Mouse (Mus musculus) forebrain, embryonic 15.5 days (tissue): ENCODE data around the gene Tmem165. TPM values are rescaled to one million over a fixed set of nuclear protein-coding genes. Genes with fewer than 3 reads are reported as not detected.

Experiments
- ATAC-seq: fragments of 200-750 bp; cut with Nextera tagmentation; replicated peaks from 2 replicates; pipeline ENCODE4 v1.8.0; 2017; ENCODE audit warnings: mild to moderate bottlenecking, moderate TSS enrichment, moderate library complexity
- H3K27ac ChIP-seq: fragments of 300-500 bp; sonication (generic); replicated peaks from 2 replicates; pipeline ENCODE4 v1.5.1; 2015; ENCODE audit warnings: mild to moderate bottlenecking, inconsistent platforms
- H3K27me3 ChIP-seq: fragments of 300-500 bp; sonication (generic); 2 replicates; pipeline ENCODE4 v1.6.1; 2015; ENCODE audit warnings: inconsistent platforms
- H3K36me3 ChIP-seq: fragments of 300-500 bp; sonication (generic); 2 replicates; pipeline ENCODE4 v1.6.1; 2015; ENCODE audit warnings: mild to moderate bottlenecking, inconsistent platforms
- H3K4me1 ChIP-seq: fragments of 300-500 bp; sonication (generic); 2 replicates; pipeline ENCODE4 v1.6.1; 2015; ENCODE audit warnings: inconsistent platforms
- H3K4me2 ChIP-seq: fragments of 300-500 bp; sonication (generic); replicated peaks from 2 replicates; pipeline ENCODE4 v1.6.1; 2015; ENCODE audit warnings: mild to moderate bottlenecking, inconsistent platforms
- H3K4me3 ChIP-seq: fragments of 300-500 bp; sonication (generic); 2 replicates; pipeline ENCODE4 v1.5.1; 2015; ENCODE audit warnings: mild to moderate bottlenecking, inconsistent platforms
- H3K9ac ChIP-seq: fragments of 300-500 bp; sonication (generic); replicated peaks from 2 replicates; pipeline ENCODE4 v1.6.1; 2015; ENCODE audit warnings: mild to moderate bottlenecking, inconsistent platforms
- H3K9me3 ChIP-seq: fragments of 300-500 bp; sonication (generic); 2 replicates; pipeline ENCODE4 v1.6.1; 2016; ENCODE audit warnings: inconsistent platforms
- WGBS: fragments of 180-500 bp; shearing (Covaris S2); methylation state at CpG from one replicate; pipeline ENCODE4 v1.1.7; 2015; ENCODE audit warnings: mixed read lengths; 5-methylcytosine and 5-hydroxymethylcytosine counted together
- polyA plus RNA-seq: library from polyadenylated mRNA; unstranded; fragments of >200 nt; fragmentation: Nextera tagmentation; extraction: Ambion mirVana; gene quantifications from 2 replicates; pipeline ENCODE4 v1.2.1, GENCODE M21; 2015

The Tmem165 gene
- polyA plus RNA-seq, 1 experiment from 2014 or later, result 49.8 TPM

GRCm38 (mm10) chr5:76203171-76203570, 19.5 kb downstream of the Tmem165 start:
- no peaks in the 10 kb centered on the region for H3K27me3 ChIP-seq
- H3K4me2 ChIP-seq, result no peak overlapping the region
- H3K36me3 ChIP-seq, result peaks cover 55% of the 10 kb centered on the region
- no peak for ATAC-seq
- no peaks in the 10 kb centered on the region for H3K4me1 ChIP-seq
- H3K9ac ChIP-seq, result no peak overlapping the region
- 97% methylated on average over 3 of the region's 3 CpGs for WGBS
- H3K4me3 ChIP-seq, result no peak overlapping the region
- H3K27ac ChIP-seq, result no peak overlapping the region
- no peaks in the 10 kb centered on the region for H3K9me3 ChIP-seq

- Histone ChIP-seq H3K27ac (no peak overlapping the region), H3K36me3 (peaks cover 55% of the 10 kb centered on the region), H3K9ac (no peak overlapping the region), H3K27me3 (no peaks in the 10 kb centered on the region), H3K4me1 (no peaks in the 10 kb centered on the region), H3K4me2 (no peak overlapping the region), H3K4me3 (no peak overlapping the region), H3K9me3 (no peaks in the 10 kb centered on the region)
- WGBS, result 91% methylated on average over 2 of the region's 2 CpGs
- ATAC-seq, result no peak
These were observed 22.2 kb downstream of the Tmem165 start for GRCm38 (mm10) chr5:76205886-76206285.

GRCm38 (mm10) chr5:76208066-76208465, 24.4 kb downstream of the Tmem165 start:
- H3K4me3 ChIP-seq, result no peak overlapping the region
- no peak overlapping the region for H3K9ac ChIP-seq
- ATAC-seq, result no peak
- H3K27ac ChIP-seq, result no peak overlapping the region
- H3K36me3 ChIP-seq, result peaks cover 61% of the 10 kb centered on the region
- no peaks in the 10 kb centered on the region for H3K4me1 ChIP-seq
- H3K4me2 ChIP-seq, result no peak overlapping the region
- 95% methylated on average over 5 of the region's 5 CpGs for WGBS
- no peaks in the 10 kb centered on the region for H3K9me3 ChIP-seq
- H3K27me3 ChIP-seq, result no peaks in the 10 kb centered on the region

GRCm38 (mm10) chr5:76216691-76217090, 33.0 kb downstream of the Tmem165 start:
- 84% methylated on average over 6 of the region's 6 CpGs for WGBS
- no peaks in the 10 kb centered on the region for H3K9me3 ChIP-seq

GRCm38 (mm10) chr5:76231171-76231855, 47.6 kb downstream of the Tmem165 start:
- no peak overlapping the region for H3K4me2 ChIP-seq
- H3K9ac ChIP-seq, result no peak overlapping the region
- H3K27me3 ChIP-seq, result no peaks in the 10 kb centered on the region
- H3K9me3 ChIP-seq, result no peaks in the 10 kb centered on the region
- H3K36me3 ChIP-seq, result peaks cover 52% of the 10 kb centered on the region
- 91% methylated on average over 13 of the region's 13 CpGs for WGBS
- no peak overlapping the region for H3K27ac ChIP-seq
- no peak overlapping the region for H3K4me3 ChIP-seq
- ATAC-seq, result no peak
- H3K4me1 ChIP-seq, result no peaks in the 10 kb centered on the region

More at GRCm38 (mm10) chr5:76216691-76217090, 33.0 kb downstream of the Tmem165 start:
- H3K36me3 ChIP-seq, result peaks cover 21% of the 10 kb centered on the region; the same call in 1 of the 2 replicates
- H3K4me2 ChIP-seq, result no peak overlapping the region
- H3K27me3 ChIP-seq, result no peaks in the 10 kb centered on the region
- no peaks in the 10 kb centered on the region for H3K4me1 ChIP-seq
- no peak for ATAC-seq
- H3K9ac ChIP-seq, result no peak overlapping the region
- no peak overlapping the region for H3K27ac ChIP-seq
- no peak overlapping the region for H3K4me3 ChIP-seq

GRCm38 (mm10) chr5:76243274-76243673, 59.6 kb downstream of the Tmem165 start:
- ATAC-seq, result no peak
- Histone ChIP-seq H3K9me3 (no peaks in the 10 kb centered on the region), H3K4me1 (no peaks in the 10 kb centered on the region), H3K9ac (no peak overlapping the region), H3K4me3 (no peak overlapping the region), H3K36me3 (peaks cover 18% of the 10 kb centered on the region; the same call in 1 of the 2 replicates), H3K27ac (no peak overlapping the region), H3K27me3 (no peaks in the 10 kb centered on the region), H3K4me2 (no peak overlapping the region)
- 84% methylated on average over 3 of the region's 3 CpGs for WGBS

GRCm38 (mm10) chr5:76243929-76244328, 60.2 kb downstream of the Tmem165 start:
- Histone ChIP-seq H3K27me3 (no peaks in the 10 kb centered on the region), H3K36me3 (peaks cover 18% of the 10 kb centered on the region; the same call in 1 of the 2 replicates), H3K9ac (no peak overlapping the region), H3K4me1 (peaks cover 2% of the 10 kb centered on the region; the same call in 1 of the 2 replicates), H3K27ac (no peak overlapping the region), H3K4me3 (no peak overlapping the region), H3K4me2 (no peak overlapping the region), H3K9me3 (no peaks in the 10 kb centered on the region)
- ATAC-seq, result no peak
- 95% methylated on average over 4 of the region's 4 CpGs for WGBS

- H3K27me3 ChIP-seq, result no peaks in the 10 kb centered on the region
- no peak overlapping the region for H3K9ac ChIP-seq
- H3K36me3 ChIP-seq, result peaks cover 15% of the 10 kb centered on the region; the same call in 1 of the 2 replicates
- H3K4me1 ChIP-seq, result peaks cover 3% of the 10 kb centered on the region; the same call in 1 of the 2 replicates
- no peak overlapping the region for H3K27ac ChIP-seq
- 96% methylated on average over 10 of the region's 10 CpGs for WGBS
- no peak for ATAC-seq
- H3K4me2 ChIP-seq, result no peak overlapping the region
- H3K4me3 ChIP-seq, result no peak overlapping the region
- H3K9me3 ChIP-seq, result no peaks in the 10 kb centered on the region
These were observed 60.8 kb downstream of the Tmem165 start for GRCm38 (mm10) chr5:76244430-76244829.

GRCm38 (mm10) chr5:76245419-76245818, 61.7 kb downstream of the Tmem165 start:
- Histone ChIP-seq H3K27me3 (no peaks in the 10 kb centered on the region), H3K4me1 (peaks cover 3% of the 10 kb centered on the region; the same call in 1 of the 2 replicates), H3K36me3 (peaks cover 10% of the 10 kb centered on the region; the same call in 1 of the 2 replicates), H3K9me3 (no peaks in the 10 kb centered on the region), H3K4me3 (no peak overlapping the region), H3K9ac (no peak overlapping the region), H3K4me2 (no peak overlapping the region), H3K27ac (no peak overlapping the region)
- WGBS, result 85% methylated on average over 3 of the region's 3 CpGs
- no peak for ATAC-seq

- ATAC-seq, result no peak
- H3K4me2 ChIP-seq, result no peak overlapping the region
These were observed 62.9 kb downstream of the Tmem165 start for GRCm38 (mm10) chr5:76246539-76246938.

GRCm38 (mm10) chr5:76250948-76251347, 67.3 kb downstream of the Tmem165 start:
- H3K9ac ChIP-seq, result no peak overlapping the region
- no peak overlapping the region for H3K27ac ChIP-seq
- peaks cover 3% of the 10 kb centered on the region; the same call in 1 of the 2 replicates for H3K36me3 ChIP-seq
- H3K9me3 ChIP-seq, result no peaks in the 10 kb centered on the region
- H3K27me3 ChIP-seq, result no peaks in the 10 kb centered on the region
- H3K4me3 ChIP-seq, result no peak overlapping the region
- H3K4me2 ChIP-seq, result no peak overlapping the region
- 93% methylated on average over 3 of the region's 3 CpGs for WGBS
- H3K4me1 ChIP-seq, result peaks cover 3% of the 10 kb centered on the region; the same call in 1 of the 2 replicates
- no peak for ATAC-seq

More at GRCm38 (mm10) chr5:76246539-76246938, 62.9 kb downstream of the Tmem165 start:
- Histone ChIP-seq H3K27ac (no peak overlapping the region), H3K27me3 (no peaks in the 10 kb centered on the region), H3K4me3 (no peak overlapping the region), H3K36me3 (0 out of 2 replicates have a peak, but pooled peaks cover 6% of the 10 kb centered on the region), H3K9me3 (no peaks in the 10 kb centered on the region), H3K9ac (no peak overlapping the region), H3K4me1 (peaks cover 3% of the 10 kb centered on the region; the same call in 1 of the 2 replicates)
